Mouse (Mus musculus) ES-Bruce4 (cell line): Measurements from ENCODE around the gene Gpr156.

Experiments
- CTCF ChIP-seq: IDR thresholded peaks from one replicate; pipeline ENCODE4 v1.8.1; 2011; ENCODE audit warnings: low read depth, low read length
- EP300 ChIP-seq: IDR thresholded peaks from 2 replicates; pipeline ENCODE4 v1.6.1; 2011; ENCODE audit warnings: low read depth, low read length; ENCODE audit not compliant: insufficient read depth

GRCm38 (mm10) chr16:37945031-37945796, 28.9 kb downstream of the Gpr156 start:
- TF ChIP-seq CTCF (no peak), EP300 (no peak)
